Comparison of ENCODE assay signal across 22 mouse cellular contexts in genomic region chr5:73185424-73185823, GRCm38 (mm10).
DNase-seq lines count a peak whose midpoint lies in the region; ATAC-seq and TF ChIP-seq lines count a peak whose summit lies in the region.
"Had no signal": no experiment of that assay in that cellular context is flagged by ENCODE, and none has a peak within 500 bp of the region (broad histone marks: within the 10 kb centered on the region; RNA-seq: fewer than 3 reads in every experiment).

No protein-coding gene starts in this region.

- WGBS in liver, postnatal 0 days (ENCODE audit: insufficient replicate concordance), result 57% methylated on average over 4 of the region's 4 CpGs
- 83% methylated on average over 4 of the region's 4 CpGs for WGBS in liver, embryonic 12.5 days (ENCODE audit: insufficient replicate concordance)
- WGBS in small intestine, adult 2 months, result 22% methylated on average over 4 of the region's 4 CpGs
- 30% methylated on average over 4 of the region's 4 CpGs for WGBS in stomach, postnatal 0 days

- H3K27me3 ChIP-seq in liver, postnatal 0 days (ENCODE audit: insufficient read depth, low read length), result no peaks in the 10 kb centered on the region
- no peaks in the 10 kb centered on the region for H3K27me3 ChIP-seq in liver, embryonic 12.5 days (replicated peaks)
- no peaks in the 10 kb centered on the region for H3K27me3 ChIP-seq in small intestine, adult 2 months (ENCODE audit: control insufficient read depth, insufficient read depth, low read length)
- no peaks in the 10 kb centered on the region for H3K27me3 ChIP-seq in stomach, postnatal 0 days (ENCODE audit: control insufficient read depth, insufficient read depth, low read length)
- H3K27me3 ChIP-seq: CH12.LX, Patski had no signal

- no peak for TF ChIP-seq POLR2A in small intestine, adult 2 months (IDR thresholded peaks at IDR 0.05; ENCODE audit: low read depth, low read length)

- H3K4me1 ChIP-seq in liver, postnatal 0 days (ENCODE audit: insufficient read depth), result peaks cover 25% of the 10 kb centered on the region; the same call in 1 of the 2 replicates
- H3K4me1 ChIP-seq in liver, embryonic 12.5 days, result peaks cover 63% of the 10 kb centered on the region
- H3K4me1 ChIP-seq in small intestine, adult 2 months (ENCODE audit: control insufficient read depth, insufficient read depth, insufficient read length, low read length), result peaks cover 25% of the 10 kb centered on the region; the same call in 1 of the 2 replicates
- no peaks in the 10 kb centered on the region; the same call in 1 of the 2 replicates for H3K4me1 ChIP-seq in stomach, postnatal 0 days (replicated peaks; ENCODE audit: control insufficient read depth, insufficient read depth)

- TF ChIP-seq EP300 in liver, postnatal 0 days (IDR thresholded peaks at IDR 0.05; ENCODE audit: low read depth), result no peak
- TF ChIP-seq EP300 in stomach, postnatal 0 days (optimal IDR thresholded peaks at IDR 0.05), result no peak

- peaks cover 13% of the 10 kb centered on the region for H3K36me3 ChIP-seq in liver, postnatal 0 days (replicated peaks; ENCODE audit: insufficient read depth, low read length)
- H3K36me3 ChIP-seq in liver, embryonic 12.5 days, result peaks cover 47% of the 10 kb centered on the region
- H3K36me3 ChIP-seq in small intestine, adult 2 months (ENCODE audit: control insufficient read depth, insufficient read depth, low read length), result no peaks in the 10 kb centered on the region; the same call in 1 of the 2 replicates
- no peaks in the 10 kb centered on the region for H3K36me3 ChIP-seq in stomach, postnatal 0 days (ENCODE audit: control insufficient read depth, insufficient read depth, low read length)

- H3K9me3 ChIP-seq in liver, postnatal 0 days (ENCODE audit: low read length), result no peaks in the 10 kb centered on the region
- H3K9me3 ChIP-seq in liver, embryonic 12.5 days (replicated peaks), result no peaks in the 10 kb centered on the region
- H3K9me3 ChIP-seq in stomach, postnatal 0 days (ENCODE audit: control insufficient read depth, low read length), result no peaks in the 10 kb centered on the region
- H3K9me3 ChIP-seq: G1E had no signal

- no peak overlapping the region for H3K9ac ChIP-seq in liver, postnatal 0 days (replicated peaks)
- H3K9ac ChIP-seq in liver, embryonic 12.5 days, result no peak overlapping the region
- H3K9ac ChIP-seq in stomach, postnatal 0 days (ENCODE audit: low read length), result no peak overlapping the region

- no peak overlapping the region for H3K4me2 ChIP-seq in liver, postnatal 0 days (ENCODE audit: low read depth, low read length)
- H3K4me2 ChIP-seq in liver, embryonic 12.5 days, result no peak overlapping the region
- no peak overlapping the region for H3K4me2 ChIP-seq in stomach, postnatal 0 days (replicated peaks; ENCODE audit: low read depth)

- H3K4me3 ChIP-seq in liver, postnatal 0 days (ENCODE audit: low read depth, low read length), result no peak overlapping the region
- no peak overlapping the region for H3K4me3 ChIP-seq in liver, embryonic 12.5 days
- no peak overlapping the region for H3K4me3 ChIP-seq in small intestine, adult 2 months (ENCODE audit: low read depth, low read length)
- no peak overlapping the region for H3K4me3 ChIP-seq in stomach, postnatal 0 days (ENCODE audit: low read depth, low read length)

- peak; percentile 63 for ATAC-seq in liver, postnatal 0 days
- no peak for ATAC-seq in liver, embryonic 12.5 days
- peak; percentile 77 for ATAC-seq in stomach, postnatal 0 days (ENCODE audit: low FRiP score, low TSS enrichment)
- ATAC-seq: activated CD4-positive, CD25-positive, alpha-beta regulatory T cell, adult 4 months; CD4-positive, CD25-positive, alpha-beta regulatory T cell, adult 4 months; Patski had no signal

- H3K27ac ChIP-seq in liver, postnatal 0 days (ENCODE audit: low read depth), result no peak overlapping the region
- H3K27ac ChIP-seq in liver, embryonic 12.5 days, result no peak overlapping the region
- H3K27ac ChIP-seq in small intestine, adult 2 months (ENCODE audit: insufficient read depth, low read depth, low read length), result peak overlapping the region; percentile 13; the same call in 1 of the 2 replicates
- peak overlapping the region; percentile 14; the same call in 1 of the 2 replicates for H3K27ac ChIP-seq in stomach, postnatal 0 days (replicated peaks)

- DNase-seq in heart, adult 11 months, result peak; percentile 71
- DNase-seq in heart, adult 18-20 months, result no peak
- no peak for DNase-seq in liver, postnatal 0 days
- DNase-seq in stomach, postnatal 0 days (ENCODE audit: low spot score), result no peak
- DNase-seq in kidney, postnatal 25 days, result no peak
- DNase-seq in kidney, postnatal 4 days, result no peak
- DNase-seq: adrenal gland, adult 2 months; adrenal gland, adult 8-10 months; adrenal gland, postnatal 10 days; adrenal gland, postnatal 14 days; adrenal gland, postnatal 25 days; adrenal gland, postnatal 36 days; B cell, adult 2 months; cerebellum, adult 11 months; cerebellum, adult 11-12 months had no signal

- no peak for TF ChIP-seq CTCF in liver, postnatal 0 days (IDR thresholded peaks at IDR 0.05; ENCODE audit: low read depth)
- no peak for TF ChIP-seq CTCF in small intestine, adult 2 months (IDR thresholded peaks at IDR 0.05; ENCODE audit: extremely low read depth, insufficient read length, insufficient replicate concordance, low read depth, low read length)
- no peak for TF ChIP-seq CTCF in stomach, postnatal 0 days (IDR thresholded peaks at IDR 0.05; ENCODE audit: low read depth)

Comparison
In these comparisons a context has a peak if more than half of its experiments do, and no peak if none do; other contexts are left out.
1. H3K27ac ChIP-seq: peak in small intestine, adult 2 months (single experiment) and stomach, postnatal 0 days (single experiment); none in liver, postnatal 0 days (single experiment) and liver, embryonic 12.5 days (single experiment).